Mouse (Mus musculus): ENCODE measurements around the gene Ptpn7.
"Not testable (repeated sequence)": the region's sequence is repeated elsewhere in the genome, so short reads cannot be mapped to it uniquely, and the experiment has no call there.

The Ptpn7 gene

GRCm38 (mm10) chr1:135132473-135132872 is at the start of gene Ptpn7:
TSS of gene Ptpn7 (plus strand) at chr1:135132700.
- DNase-seq, result peak; percentile 59

DNA sequence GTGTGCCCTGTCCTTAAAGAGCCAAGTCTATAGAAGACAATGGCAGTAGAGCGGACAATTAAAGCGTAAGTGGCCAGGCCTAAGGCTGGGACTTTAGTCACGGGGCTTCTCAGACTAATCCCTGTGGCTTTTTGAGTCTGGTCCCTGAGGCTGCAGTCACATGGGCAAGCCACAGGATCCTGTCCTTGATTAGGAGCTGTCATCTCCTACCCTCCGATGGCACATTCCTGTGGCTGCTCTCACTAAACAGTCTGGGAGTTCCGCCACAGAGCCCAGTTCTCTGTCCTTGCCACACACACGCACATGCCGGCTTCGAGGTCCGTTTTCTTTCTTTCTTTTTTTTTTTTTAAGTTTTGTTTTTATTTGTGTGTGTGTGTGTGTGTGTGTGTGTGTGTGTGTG is 49.0 kb upstream of the Ptpn7 start:
- no peak for DNase-seq

DNA sequence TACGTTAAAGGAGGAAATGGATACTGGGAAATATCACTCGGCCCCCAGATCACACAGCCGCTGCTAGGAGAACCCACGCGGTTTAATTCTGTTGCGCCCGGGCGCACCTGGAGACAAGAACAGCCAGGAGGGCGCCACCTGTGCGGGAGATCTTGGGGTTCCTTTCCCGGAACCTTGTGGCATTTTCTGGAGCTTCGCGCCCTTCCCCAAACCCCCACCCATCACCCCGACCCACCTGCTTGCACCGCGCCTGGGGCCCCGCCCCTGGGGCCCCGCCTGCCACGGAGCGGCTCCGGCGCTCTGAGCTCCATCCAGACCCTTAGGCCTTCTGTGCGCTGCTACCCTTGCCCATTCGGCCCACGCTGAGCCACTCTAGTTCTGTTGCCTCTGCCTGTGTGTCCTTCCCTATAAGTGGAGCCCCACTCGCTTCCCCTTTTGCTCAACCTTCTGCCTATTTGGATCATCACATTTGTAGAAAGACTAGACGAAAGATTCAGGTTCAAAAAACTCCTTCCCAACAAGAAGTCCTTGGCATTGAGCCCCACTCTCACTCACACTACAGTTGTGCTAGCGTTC is 47.1 kb upstream of the Ptpn7 start:
- no peak for DNase-seq

DNA sequence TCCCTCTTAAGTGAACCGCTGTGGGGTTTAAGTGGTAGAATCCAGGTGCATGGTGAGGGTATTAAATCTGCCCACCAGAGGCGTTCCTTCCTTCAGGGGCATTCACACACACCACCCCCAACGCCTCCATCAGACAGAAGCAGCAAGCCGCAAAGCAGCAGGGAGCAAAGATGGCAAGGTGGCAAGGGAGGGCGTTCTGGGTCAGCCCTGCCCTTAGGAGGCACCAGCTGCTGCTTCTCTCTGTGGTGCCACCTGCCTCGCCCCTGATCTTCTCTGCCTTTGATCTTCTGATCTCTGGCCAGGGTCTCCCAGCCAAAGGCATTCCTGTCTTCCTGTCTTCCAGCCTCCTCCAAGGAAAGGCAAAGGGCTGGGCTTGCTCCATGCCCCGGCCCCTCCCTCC is 46.5 kb upstream of the Ptpn7 start:
- DNase-seq, result no peak

GRCm38 (mm10) chr1:135087414-135087813 is 45.1 kb upstream of the Ptpn7 start:
- no peak for DNase-seq

DNA sequence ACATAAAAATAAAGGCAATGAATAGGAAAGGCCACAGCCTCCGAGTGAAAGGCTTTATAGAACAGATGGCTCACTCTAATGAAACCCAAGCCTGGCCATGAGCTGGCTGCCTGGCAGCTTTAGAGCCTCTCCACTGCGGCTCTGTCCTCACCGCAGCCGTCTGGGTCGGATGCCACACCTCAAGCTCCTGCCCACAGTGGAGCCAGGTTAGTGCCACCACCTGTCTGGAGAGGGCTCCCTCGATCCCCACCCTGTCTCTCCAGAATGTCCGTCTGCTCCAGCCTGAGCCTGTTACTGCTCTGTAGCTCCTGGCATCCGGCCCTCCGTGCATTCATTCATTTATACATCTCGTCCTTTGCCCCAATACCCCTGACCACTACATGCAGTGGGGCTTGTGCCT is 42.9 kb upstream of the Ptpn7 start:
- no peak for DNase-seq

GRCm38 (mm10) chr1:135090914-135091313 is 41.6 kb upstream of the Ptpn7 start:
- DNase-seq, result no peak

- no peak for DNase-seq
Measured at GRCm38 (mm10) chr1:135094723-135095122, 37.8 kb upstream of the Ptpn7 start.

DNA sequence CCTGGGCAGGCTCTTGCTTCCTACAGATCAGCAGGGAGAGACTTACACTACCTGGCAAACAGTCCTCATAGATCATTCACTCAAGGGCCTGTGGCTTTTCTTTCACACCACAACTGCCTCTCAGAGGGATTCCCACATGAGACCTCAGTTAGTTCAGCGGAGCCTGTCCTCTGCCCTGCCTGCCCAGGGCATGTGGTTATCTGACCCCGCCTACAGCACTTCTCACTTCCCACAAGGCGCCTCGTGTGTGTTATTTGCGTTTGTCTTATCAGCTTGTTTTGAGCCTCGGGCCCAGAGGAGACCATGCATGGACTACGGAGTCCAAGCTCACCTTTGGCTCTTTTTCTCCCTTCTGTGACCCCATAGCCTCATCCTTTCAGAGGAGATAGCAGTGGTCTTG is 37.3 kb upstream of the Ptpn7 start:
- no peak for DNase-seq

DNA sequence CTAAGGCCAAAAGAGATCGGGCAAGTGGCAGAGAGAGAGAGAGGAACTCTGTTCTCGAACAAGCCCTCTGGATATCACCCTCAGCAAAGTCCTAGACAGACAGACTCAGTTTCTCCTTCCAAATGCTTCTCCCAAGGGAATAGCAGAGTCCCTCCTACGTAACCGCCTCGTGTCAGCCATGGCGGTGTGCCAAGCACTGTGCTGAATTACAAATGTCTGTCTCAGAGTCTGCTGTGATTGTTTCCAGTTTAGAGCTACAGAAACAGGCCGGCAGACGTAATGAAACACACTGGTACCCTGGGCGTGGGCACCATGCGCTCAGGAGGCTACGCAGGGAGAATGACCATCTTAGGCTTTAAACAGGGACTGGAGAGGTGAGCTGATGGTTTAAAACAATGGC is 36.2 kb upstream of the Ptpn7 start:
- DNase-seq, result no peak

DNA sequence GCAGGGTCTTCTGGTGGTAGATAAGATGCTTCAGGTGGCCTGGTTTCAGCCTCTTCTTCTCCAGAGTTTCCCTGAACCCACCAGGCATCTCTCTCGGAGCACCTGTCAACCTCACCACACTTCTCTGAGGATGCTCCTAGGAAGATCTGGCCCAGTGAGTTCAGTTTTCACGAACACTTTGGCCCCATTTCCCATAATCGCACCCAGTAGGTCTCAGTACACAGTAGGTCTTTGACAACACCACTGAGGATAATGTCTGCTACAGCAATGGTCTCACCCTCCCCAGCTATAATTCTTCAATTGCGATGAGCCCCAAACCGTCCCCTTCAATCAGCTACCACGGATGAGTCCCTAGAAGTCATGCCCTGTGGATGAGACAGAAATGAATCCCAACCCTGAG is 35.1 kb upstream of the Ptpn7 start:
- DNase-seq, result no peak

- DNase-seq, result no peak
Measured at GRCm38 (mm10) chr1:135098441-135098840, 34.1 kb upstream of the Ptpn7 start.

GRCm38 (mm10) chr1:135100400-135100799 is 32.1 kb upstream of the Ptpn7 start:
- no peak for DNase-seq

DNA sequence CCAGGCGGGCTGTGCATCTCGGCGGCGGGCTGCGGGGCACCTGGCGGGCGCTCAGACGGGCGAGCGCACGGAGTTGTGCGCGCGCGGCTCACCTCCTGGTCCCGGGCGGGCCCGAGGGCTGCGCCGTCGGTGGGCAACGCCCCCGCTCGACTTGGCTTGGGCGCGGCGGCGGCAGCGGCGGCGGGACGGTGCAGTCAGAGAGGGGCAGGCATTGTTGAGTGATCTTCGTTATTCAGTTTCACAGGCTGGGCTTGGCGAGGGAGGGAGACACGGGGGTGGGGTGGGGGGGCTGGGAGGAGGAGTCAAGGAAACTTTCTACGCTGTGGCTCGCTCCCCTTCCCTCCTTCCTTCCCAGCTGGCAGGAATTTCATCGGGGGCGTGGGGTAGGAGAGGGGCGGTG is 27.4 kb upstream of the Ptpn7 start, which contains the start of gene Lgr6:
Gene Lgr6, minus strand, starts transcription at position 153 of the 400 bp plus-strand sequence.
- DNase-seq, result no peak

GRCm38 (mm10) chr1:135105951-135106350 is 26.5 kb upstream of the Ptpn7 start:
- no peak for DNase-seq

GRCm38 (mm10) chr1:135108611-135109010 is 23.9 kb upstream of the Ptpn7 start:
- DNase-seq, result no peak

GRCm38 (mm10) chr1:135110075-135110474 is 22.4 kb upstream of the Ptpn7 start:
- peak; percentile 62 for DNase-seq

DNA sequence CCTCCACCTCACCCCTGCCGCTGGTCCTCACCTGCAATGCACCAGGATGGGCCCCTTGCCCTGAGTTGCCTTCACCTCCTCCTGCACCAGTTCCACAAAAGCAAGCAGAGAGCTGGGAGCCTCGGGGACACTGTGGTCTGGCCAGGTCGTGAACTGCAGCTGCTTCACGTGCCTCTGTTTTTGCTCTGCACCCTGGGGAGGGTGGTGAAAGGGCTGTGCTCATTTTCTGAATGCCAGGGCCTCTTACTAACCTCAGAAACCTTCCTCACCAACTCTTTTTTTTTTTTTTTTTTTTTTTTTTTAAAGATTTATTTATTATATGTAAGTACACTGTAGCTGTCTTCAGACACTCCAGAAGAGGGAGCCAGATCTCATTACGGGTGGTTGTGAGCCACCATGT is 21.2 kb upstream of the Ptpn7 start:
- DNase-seq, result not testable (repeated sequence)

- no peak for DNase-seq
Measured at GRCm38 (mm10) chr1:135112661-135113060, 19.8 kb upstream of the Ptpn7 start.

GRCm38 (mm10) chr1:135124573-135125363 is 7.7 kb upstream of the Ptpn7 start:
- no peak for DNase-seq

DNA sequence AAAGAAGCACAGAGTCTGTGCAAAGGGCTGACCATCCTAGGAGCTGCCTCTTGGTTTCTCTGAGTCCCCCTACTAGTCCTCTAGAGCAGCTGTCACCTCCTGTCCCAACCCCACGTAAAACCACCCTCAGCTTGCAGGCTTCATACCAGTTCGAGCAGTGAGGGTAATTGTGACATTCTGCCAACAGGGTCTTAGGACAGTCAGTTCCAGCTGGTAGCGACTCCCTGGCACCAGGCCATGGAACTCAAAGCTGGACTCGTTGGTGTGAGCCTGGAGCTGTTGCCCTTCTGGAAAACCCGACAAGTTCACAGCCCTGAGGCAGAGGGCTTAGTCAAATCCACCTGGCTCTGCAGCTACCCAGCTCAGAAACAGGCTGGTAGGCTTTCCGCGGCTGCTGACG is 6.5 kb upstream of the Ptpn7 start:
- DNase-seq, result no peak

DNA sequence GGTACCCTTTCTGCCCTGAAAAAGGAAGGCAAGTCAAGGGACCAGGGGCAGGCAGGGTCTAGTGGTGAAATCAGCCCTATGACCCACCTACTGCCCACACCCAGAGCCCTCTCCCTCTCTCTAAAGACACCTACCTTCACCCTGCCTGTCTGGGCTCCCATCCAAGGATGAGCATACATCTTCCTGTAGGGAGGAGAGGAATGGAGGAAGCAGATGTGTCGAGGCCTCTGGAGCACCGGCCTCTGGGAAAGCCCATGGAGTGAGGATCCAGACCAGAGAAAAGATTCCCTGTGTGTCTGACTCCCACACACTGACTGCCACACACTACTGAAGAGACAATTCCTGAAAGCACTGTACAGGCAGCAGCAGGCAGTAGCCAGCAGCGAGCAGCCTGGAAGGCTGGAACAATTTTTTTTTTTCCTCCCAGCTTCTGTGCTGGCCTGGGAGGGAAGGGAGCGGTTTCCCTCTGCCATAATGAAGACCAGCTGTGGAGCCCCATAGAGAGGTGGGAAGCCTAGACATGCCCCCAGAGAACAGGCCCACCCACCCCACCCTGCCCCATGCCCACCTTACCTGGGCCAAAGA is 6.0 kb upstream of the Ptpn7 start:
- DNase-seq, result no peak

DNA sequence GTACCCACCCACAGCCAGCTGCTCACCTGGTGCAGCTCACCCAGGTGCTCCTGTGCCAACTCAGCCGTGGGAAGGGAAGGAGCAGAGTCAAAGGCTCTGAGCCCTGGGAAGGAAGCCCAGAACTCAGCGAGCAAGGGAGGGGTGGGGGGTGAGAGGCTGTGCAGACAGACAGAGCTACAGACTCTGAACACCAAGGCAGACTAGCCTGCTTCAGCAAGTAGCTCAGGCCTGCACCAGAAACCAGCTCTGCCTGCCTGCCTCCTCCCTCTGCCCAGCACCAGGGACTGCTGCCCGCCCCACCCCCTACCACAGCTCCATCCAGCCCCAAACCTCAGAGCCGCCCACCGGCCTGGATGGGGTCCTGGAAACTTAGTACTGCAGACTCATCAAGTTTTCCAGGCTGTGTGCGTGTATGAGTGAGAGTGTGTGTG is 4.5 kb upstream of the Ptpn7 start:
- no peak for DNase-seq

DNA sequence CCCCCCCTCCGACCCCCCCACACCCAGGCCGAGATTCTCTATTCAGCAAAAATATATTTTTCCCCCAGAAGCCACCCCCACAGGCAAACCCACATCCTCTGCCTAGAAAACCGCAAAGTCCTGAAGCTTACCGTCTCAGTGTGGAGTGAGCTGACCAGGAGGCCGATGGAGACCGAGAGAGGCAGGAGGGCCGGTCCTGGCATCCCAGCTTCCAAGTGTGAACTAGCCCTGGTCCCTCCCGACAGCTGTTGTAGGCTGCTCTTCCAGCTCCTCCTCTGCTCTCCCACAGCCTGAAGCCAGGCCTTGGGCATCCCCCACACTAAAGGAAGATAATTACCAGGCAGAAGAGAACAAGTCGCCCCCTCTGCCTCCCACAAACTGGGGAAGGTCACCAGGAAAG is 3.5 kb upstream of the Ptpn7 start:
- DNase-seq, result no peak

Measured in cerebellum, adult 11 months (tissue).